Mouse (Mus musculus) adrenal gland, postnatal 4 days (tissue): ENCODE data around the gene Fryl. TPM values are rescaled to one million over a fixed set of nuclear protein-coding genes. Genes with fewer than 3 reads are reported as not detected.
"Not testable (repeated sequence)": the region's sequence is repeated elsewhere in the genome, so short reads cannot be mapped to it uniquely, and the experiment has no call there.

Experiments
- DNase-seq, 2 experiments: peaks; one replicate each; pipeline ENCODE4 v3.0.0; 2021 to 2022; ENCODE audit warnings: low spot score in 2 of 2, mixed read lengths in 2 of 2
- total RNA-seq, 2 experiments: library from RNA; stranded (reverse); gene quantifications; 2 replicates each; pipeline ENCODE4 v1.2.3; 2021

Fryl gene
- total RNA-seq, 2 experiments from 2014 or later: 49.7 to 55.7 TPM

DNA sequence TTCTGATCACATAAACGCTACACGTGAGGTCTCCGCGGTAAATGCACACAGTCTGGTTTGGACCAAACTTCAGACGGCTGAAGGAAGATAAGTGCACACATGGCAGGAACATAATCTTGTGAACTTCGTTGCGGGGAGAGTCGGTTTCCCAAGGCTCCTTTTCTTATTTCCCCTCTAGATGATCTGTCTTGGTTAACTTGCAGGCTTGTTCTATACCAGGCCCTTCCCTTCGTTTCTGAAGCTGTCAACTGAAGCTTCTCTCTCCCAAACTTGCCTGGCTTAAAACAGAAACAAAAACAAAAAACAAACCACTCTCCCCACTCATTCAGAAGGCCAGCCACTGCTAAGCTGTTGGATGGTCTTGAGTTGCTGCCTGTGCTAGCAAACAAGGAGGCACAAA, 241.7 kb downstream of the Fryl start:
- DNase-seq: no peak

DNA sequence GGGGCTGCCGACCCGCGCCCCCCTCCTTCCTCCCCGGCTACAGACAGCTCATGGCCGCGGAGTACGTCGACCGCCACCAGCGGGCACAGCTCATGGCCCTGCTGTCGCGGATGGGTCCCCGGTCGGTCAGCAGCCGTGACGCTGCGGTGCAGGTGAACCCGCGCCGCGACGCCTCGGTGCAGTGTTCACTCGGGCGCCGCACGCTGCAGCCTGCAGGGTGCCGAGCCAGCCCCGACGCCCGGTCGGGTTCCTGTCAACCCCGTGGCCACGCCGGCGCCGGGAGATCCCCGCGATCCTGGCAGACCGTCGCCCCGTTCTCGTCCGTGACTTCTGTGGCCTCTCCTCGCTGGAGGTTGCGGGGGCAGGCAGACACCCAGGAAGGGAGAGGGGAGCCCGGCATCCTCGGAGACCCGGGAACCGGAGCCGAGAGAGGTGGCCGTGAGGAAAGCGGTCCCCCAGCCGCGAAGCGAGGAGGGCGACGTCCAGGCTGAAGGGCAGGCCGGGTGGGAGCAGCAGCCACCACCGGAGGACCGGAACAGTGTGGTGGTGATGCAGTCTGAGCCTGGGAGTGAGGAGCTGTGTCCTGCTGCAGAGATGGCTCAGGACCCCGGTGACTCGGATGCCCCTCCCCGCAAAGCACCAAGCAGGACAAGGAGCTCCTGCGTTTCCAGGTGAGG, 242.7 kb downstream of the Fryl start:
- not testable (repeated sequence) for DNase-seq

GRCm38 (mm10) chr5:73012884-73013610, 243.4 kb downstream of the Fryl start:
- not testable (repeated sequence) for DNase-seq

DNA sequence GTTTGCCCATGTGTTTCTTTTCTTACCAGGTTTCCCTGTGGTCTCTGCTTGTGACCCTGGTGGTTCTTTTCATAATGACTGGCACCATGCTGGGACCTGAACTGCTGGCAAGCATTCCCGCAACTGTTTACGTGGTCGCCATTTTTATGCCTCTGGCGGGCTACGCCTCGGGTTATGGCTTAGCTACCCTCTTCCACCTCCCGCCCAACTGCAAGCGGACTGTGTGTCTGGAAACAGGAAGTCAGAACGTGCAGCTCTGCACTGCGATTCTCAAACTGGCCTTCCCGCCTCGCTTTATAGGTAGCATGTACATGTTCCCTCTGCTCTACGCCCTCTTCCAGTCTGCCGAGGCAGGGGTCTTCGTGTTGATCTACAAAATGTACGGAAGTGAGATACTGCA, 244.6 kb downstream of the Fryl start:
- not testable (repeated sequence) for DNase-seq

- DNase-seq: not testable (repeated sequence)
Observed at GRCm38 (mm10) chr5:73008230-73008629, 248.2 kb downstream of the Fryl start.

- no peak for DNase-seq
Observed at GRCm38 (mm10) chr5:73007582-73007959, 248.8 kb downstream of the Fryl start.

GRCm38 (mm10) chr5:73006784-73007581, 249.4 kb downstream of the Fryl start, which contains the start of gene Slc10a4:
Slc10a4 (plus strand) TSS chr5:73006883.
- DNase-seq: no peak

GRCm38 (mm10) chr5:73004046-73004445, 252.4 kb downstream of the Fryl start:
- no peak for DNase-seq

GRCm38 (mm10) chr5:72998546-72998945, 257.9 kb downstream of the Fryl start:
- not testable (repeated sequence) for DNase-seq

DNA sequence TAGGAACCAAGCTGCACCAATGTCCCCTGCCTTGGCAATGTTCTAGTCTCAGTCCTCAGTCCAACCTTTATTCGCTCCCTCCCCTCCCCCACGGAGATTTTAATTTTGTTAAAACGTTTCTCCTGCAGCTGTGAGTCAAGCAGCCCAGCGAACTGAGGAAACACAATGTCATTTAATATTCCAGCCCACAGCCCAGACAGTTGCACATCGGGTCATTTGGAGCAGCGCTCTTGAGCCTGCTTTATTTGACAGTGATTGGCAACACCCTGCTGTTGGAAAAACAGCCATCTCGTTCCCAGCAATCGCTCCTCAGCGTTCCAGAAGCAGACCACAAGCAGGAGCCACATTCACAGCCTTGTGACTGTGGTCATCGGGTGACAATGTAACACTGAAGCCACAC, 261.0 kb downstream of the Fryl start:
- DNase-seq: no peak

DNA sequence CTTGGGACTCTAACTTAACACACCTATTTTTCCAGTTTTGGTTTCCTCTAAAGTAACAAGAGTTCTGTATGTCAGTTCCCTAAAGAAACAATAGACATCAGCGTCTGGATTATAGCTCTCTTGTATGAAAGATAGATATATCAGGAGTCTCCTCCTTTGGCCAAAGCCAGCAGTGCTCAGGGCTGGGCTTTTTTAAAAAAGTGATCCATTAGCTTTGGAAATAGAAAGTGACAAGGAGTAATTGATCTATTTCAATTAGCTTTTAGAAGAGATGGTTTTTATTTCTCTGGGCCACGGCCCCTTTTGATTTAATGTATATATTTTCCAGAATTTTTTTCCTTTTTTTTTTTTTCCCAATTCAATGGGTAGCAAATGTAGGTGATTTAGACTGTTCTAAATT, 261.5 kb downstream of the Fryl start:
- no peak for DNase-seq

DNA sequence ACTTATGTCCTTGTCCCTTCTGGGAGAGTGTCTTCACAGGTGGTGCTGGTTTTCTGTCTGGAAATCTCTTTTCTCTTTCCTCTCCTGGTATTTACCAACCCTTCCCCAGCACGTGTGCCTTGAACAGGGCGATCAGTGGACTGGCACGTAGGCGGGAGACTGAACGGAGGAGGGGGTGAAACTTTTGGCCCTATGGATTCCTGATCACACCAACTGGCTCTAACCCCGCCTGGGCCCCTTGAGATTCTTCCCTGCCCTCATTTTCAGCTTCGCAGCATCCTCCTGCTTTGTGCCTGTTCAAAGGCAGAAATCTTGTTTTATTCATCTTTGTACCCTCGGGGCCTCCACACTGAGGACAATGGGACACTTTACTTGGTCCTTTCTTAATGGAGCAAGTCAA, 262.0 kb downstream of the Fryl start:
- no peak for DNase-seq

DNA sequence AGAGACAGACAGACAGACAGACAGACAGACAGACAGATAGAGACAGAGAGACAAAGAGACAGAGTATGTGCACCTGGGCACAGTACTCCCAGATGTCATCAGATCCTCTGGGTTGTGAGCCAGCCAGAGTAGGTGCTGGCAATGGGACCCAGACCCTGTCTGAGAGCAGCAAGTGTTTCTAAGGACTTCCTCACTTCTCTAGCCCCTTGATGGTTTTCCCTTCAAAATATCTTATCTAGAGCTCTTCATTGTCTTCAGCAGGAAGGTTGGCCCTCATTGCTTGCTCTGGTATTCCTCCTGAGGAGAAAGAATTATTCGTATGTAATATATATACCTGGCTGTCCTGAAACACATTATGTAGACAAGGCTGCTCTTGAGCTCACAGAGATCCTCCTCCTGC, 263.9 kb downstream of the Fryl start:
- no peak for DNase-seq

- DNase-seq: no peak
Observed at GRCm38 (mm10) chr5:72989756-72990155, 266.7 kb downstream of the Fryl start.

DNA sequence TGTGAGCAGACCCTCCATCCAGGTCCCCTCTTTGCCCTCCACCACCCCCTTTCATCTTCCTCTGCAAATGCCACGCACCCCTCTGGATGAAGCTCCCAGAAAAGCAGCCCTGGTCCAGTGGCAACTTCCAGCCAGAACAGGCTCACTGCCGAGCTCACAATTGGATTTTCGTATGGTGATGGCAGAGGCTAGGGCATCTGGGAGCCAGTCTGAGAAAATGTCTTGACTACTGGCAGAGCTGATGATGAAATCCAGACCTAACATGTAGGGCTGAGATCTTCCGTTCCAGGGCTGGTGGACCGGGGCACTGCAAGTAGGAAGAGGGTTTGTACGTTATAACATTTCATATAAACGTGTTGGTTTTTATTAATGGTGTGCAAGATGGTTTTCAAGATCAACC, 268.6 kb downstream of the Fryl start:
- no peak for DNase-seq

GRCm38 (mm10) chr5:72984091-72984490, 272.3 kb downstream of the Fryl start:
- no peak for DNase-seq

- peak in 1 of 2 experiments; percentile 0 for DNase-seq
Observed at GRCm38 (mm10) chr5:72976539-72976938, 279.9 kb downstream of the Fryl start.

DNA sequence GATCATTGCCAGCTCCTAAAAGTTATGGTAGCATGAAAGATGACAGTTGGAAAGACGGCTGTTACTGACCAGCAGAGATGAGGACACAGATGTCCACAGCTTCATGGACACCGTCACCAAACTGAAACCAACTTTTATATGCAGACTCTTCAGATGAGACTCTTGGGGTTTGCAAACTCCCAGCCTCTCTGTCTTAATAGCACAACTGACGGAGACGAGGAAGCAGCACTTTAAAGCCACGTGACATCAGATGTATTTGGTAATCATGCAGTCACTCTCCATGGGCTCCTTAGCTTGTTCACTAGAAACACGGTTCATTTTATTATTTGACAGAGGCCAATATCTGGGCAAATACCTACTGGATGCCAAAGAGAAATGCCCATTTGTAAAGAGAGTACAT, 280.4 kb downstream of the Fryl start:
- no peak for DNase-seq

- no peak for DNase-seq
Observed at GRCm38 (mm10) chr5:72974602-72975001, 281.8 kb downstream of the Fryl start, which contains the start of gene Gm10135. Gm10135 (minus strand) TSS chr5:72974702.

- DNase-seq: no peak
Observed at GRCm38 (mm10) chr5:72972934-72973333, 283.5 kb downstream of the Fryl start.

GRCm38 (mm10) chr5:72972435-72972834, 284.0 kb downstream of the Fryl start:
- DNase-seq: no peak
